Mouse (Mus musculus) lung, adult 2 months (tissue): ENCODE data around the gene Cyb5r3.

Experiments
- CTCF ChIP-seq: fragments of 200-500 bp; IDR thresholded peaks from 2 replicates; pipeline ENCODE4 v1.5.1; 2011; ENCODE audit warnings: mild to moderate bottlenecking, low read length, control low read depth; ENCODE audit not compliant: insufficient read depth
- POLR2A ChIP-seq: fragments of 200-500 bp; IDR thresholded peaks from 2 replicates; pipeline ENCODE4 v1.6.1; 2011; ENCODE audit warnings: low read depth, mild to moderate bottlenecking, control low read depth, low read length, borderline replicate concordance; ENCODE audit errors: extremely low read depth

DNA sequence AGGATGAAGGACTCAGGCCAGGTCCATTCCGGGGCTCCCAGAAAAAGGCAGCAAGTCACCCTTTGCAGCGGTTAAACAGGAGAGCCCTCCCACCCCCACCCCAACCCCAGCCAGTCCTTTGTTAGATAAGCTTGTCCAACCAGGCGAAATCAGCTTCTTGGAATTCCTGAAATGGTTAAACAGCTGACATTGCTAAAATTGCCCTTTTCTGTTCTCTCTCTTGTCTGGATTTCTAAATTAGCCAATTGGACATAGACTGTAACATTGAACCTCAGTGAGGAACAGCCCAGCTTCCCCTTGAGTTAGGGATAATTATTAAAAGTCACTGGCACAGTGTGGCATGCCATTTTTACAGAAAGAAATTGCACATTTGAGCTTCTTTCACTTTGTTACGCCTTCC, 30.0 kb upstream of the Cyb5r3 start:
- no peak for TF ChIP-seq CTCF
- no peak for TF ChIP-seq POLR2A
